Mouse (Mus musculus) B cell, adult 67 days (primary cell): ENCODE measurements around the gene Tmem168. TPM values are rescaled to one million over a fixed set of nuclear protein-coding genes. Genes with fewer than 3 reads are reported as not detected.

Source experiments
- total RNA-seq, 2 experiments: library from RNA; stranded (reverse); gene quantifications; 4 replicates each; pipeline ENCODE4 v1.2.4; 2023

Tmem168 gene
- total RNA-seq, result 10 to 100 TPM; 55.8 to 56.1 TPM

DNA sequence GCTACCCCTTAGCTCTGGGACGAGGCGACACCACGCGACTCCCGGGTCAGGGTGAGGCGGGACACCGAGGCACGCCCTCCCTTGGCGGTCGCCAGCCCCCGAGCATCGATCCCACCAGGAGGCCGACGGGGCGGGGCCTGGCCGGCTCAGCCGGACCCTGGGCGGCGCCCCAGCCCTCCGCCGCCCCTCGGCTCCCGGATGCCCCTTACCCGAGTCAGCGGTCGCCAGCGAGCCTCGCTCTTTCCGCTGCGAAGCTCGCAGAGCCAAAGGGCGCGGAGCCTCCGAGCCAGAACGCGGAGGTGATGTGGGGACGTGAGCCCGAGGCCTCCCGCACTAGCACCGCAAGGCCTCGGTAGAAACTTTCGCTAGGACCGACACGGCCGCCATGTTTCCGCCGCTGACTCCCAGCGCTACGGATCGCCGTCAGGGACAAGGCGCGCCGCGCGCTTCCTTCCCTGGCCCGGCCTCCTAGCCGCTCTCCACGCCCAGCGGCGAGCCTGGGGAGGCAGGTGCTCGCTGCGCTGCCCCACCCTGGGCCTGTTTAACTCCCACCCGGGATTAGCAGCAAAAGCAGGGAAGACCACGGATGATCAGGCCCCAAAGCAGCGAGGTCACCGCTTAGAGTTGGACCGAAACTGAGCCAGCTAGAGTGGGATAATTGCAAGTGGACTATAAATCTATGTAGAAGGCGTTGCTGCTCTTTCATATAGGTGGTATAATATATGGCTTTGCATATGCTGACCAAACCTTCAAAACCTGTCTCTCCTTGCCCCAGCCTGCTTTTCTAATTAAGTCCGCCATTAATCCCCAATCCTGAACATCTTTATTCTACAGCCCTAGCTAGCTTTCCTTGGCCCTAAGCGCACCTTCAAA lies at the start of gene Tmem168:
Gene Tmem168, minus strand, starts transcription at position 480 of the 873 bp plus-strand sequence.

Other genes with a start within 250 kb of the Tmem168 start
- 10 to 100 TPM; 26.9 to 27.2 TPM for gene Bmt2, start 69.9 kb upstream of the Tmem168 start, total RNA-seq
- under 1 TPM in 1 of 2 experiments, not detected in 1; 0.24 TPM for gene Gpr85, start 231.8 kb upstream of the Tmem168 start, total RNA-seq